Mouse (Mus musculus) mammary gland, adult 2 months (tissue): ENCODE data around the gene Rbm38. TPM values are rescaled to one million over a fixed set of nuclear protein-coding genes. Genes with fewer than 3 reads are reported as not detected.

ENCODE experiments used
- polyA plus RNA-seq: library from polyadenylated mRNA; depleted of rRNA; stranded (reverse); fragments of >200 nt; gene quantifications from 2 replicates; pipeline ENCODE4 v1.2.3, GENCODE M21; 2012; ENCODE audit warnings: low replicate concordance; rRNA removed

Rbm38 gene
- polyA plus RNA-seq, result 380 and 570 TPM in 2 replicates

GRCm38 (mm10) chr2:173020430-173020829, at the start of gene Rbm38:
TSS of gene Rbm38 (plus strand) at chr2:173020498.

GRCm38 (mm10) chr2:172977409-172978130, 42.7 kb upstream of the Rbm38 start, which contains the start of gene Spo11:
TSS of gene Spo11 (plus strand) at chr2:172977700.

DNA sequence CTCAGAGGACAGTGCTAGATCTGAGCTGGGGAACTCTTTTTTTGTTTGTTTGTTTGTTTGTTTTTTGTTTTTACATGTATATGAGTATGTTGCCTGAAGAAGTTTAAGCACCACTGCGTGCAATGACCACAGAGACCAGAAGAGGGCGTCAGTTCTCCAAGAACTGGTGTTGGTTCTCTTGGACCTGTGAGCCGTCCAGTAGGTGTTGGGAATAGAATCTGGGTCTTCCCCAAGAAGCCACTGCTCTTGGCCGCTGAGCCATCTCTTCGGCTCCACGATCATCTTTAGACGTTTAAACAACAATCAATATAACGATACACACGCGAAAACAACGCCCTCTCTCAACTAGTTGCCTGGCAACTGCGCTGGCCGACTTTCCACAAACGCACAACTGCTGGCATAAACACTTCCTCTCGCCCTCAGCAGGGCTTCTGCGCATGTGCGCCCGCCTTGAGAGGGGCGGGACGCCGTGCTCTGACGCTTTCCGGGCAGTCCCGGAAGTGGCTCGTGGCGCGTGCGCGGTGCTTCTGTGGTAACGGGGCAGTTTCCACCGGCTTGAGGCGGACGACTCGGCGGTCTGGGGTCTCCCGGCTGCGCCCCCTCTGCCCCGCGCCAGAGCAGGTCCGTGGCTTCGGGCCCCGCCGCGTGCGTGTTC, 20.5 kb upstream of the Rbm38 start, which contains the start of gene Rae1:
TSS of gene Rae1 (plus strand) at position 488 of the 655 bp plus-strand sequence.

Other genes starting within 250 kb of the Rbm38 start
- gene Bmp7, start 80.2 kb upstream of the Rbm38 start, polyA plus RNA-seq, result 7.5 and 12.0 TPM in 2 replicates
- 0.48 and 0.59 TPM in 2 replicates for gene Spo11, start 42.8 kb upstream of the Rbm38 start, polyA plus RNA-seq
- 53.9 and 63.6 TPM in 2 replicates for gene Rae1, start 20.4 kb upstream of the Rbm38 start, polyA plus RNA-seq
- gene Ctcfl, start 99.0 kb downstream of the Rbm38 start, polyA plus RNA-seq, result 0.04 TPM in 1 of 2 replicates, not detected in the other
- 108 and 111 TPM in 2 replicates for gene Pck1, start 132.6 kb downstream of the Rbm38 start, polyA plus RNA-seq
- gene Zbp1, start 198.4 kb downstream of the Rbm38 start, polyA plus RNA-seq, result 18.4 and 22.2 TPM in 2 replicates